Comparison of ENCODE assay signal across 15 mouse cellular contexts in genomic region chr5:72175050-72175449, GRCm38 (mm10). TPM values are rescaled to one million over a fixed set of nuclear protein-coding genes. Genes with fewer than 3 reads are reported as not detected.
DNase-seq lines count a peak whose midpoint lies in the region; ATAC-seq and TF ChIP-seq lines count a peak whose summit lies in the region.
"Had no signal": no experiment of that assay in that cellular context is flagged by ENCODE, and none has a peak within 500 bp of the region (broad histone marks: within the 10 kb centered on the region; RNA-seq: fewer than 3 reads in every experiment).

No protein-coding gene starts in this region.

- no peaks in the 10 kb centered on the region for H3K9me3 ChIP-seq in forebrain, postnatal 0 days (ENCODE audit: low read length)
- H3K9me3 ChIP-seq in forebrain, embryonic 11.5 days (ENCODE audit: control insufficient read depth, low read length) = no peaks in the 10 kb centered on the region
- no peaks in the 10 kb centered on the region for H3K9me3 ChIP-seq in neural tube, embryonic 12.5 days
- H3K9me3 ChIP-seq in limb, embryonic 12.5 days = no peaks in the 10 kb centered on the region
- no peaks in the 10 kb centered on the region for H3K9me3 ChIP-seq in neural tube, embryonic 15.5 days (replicated peaks)
- H3K9me3 ChIP-seq: embryonic facial prominence, embryonic 15.5 days had no signal

- 61% methylated on average over 4 of the region's 4 CpGs for WGBS in forebrain, postnatal 0 days
- WGBS in forebrain, embryonic 11.5 days = 61% methylated on average over 4 of the region's 4 CpGs
- WGBS in neural tube, embryonic 12.5 days = 83% methylated on average over 4 of the region's 4 CpGs
- WGBS in limb, embryonic 12.5 days = 79% methylated on average over 4 of the region's 4 CpGs
- 82% methylated on average over 4 of the region's 4 CpGs for whole genome bisulfite sequencing in neural tube, embryonic 15.5 days

- no peaks in the 10 kb centered on the region for H3K36me3 ChIP-seq in forebrain, postnatal 0 days (ENCODE audit: insufficient read depth)
- H3K36me3 ChIP-seq in forebrain, embryonic 11.5 days (ENCODE audit: control insufficient read depth, insufficient read depth, low read length) = no peaks in the 10 kb centered on the region
- no peaks in the 10 kb centered on the region for H3K36me3 ChIP-seq in neural tube, embryonic 12.5 days
- H3K36me3 ChIP-seq in limb, embryonic 12.5 days = no peaks in the 10 kb centered on the region
- no peaks in the 10 kb centered on the region for H3K36me3 ChIP-seq in neural tube, embryonic 15.5 days
- H3K36me3 ChIP-seq: embryonic facial prominence, embryonic 15.5 days had no signal

- H3K4me1 ChIP-seq in forebrain, postnatal 0 days (ENCODE audit: insufficient read depth) = 0 out of 2 replicates have a peak, but pooled peaks cover 4% of the 10 kb centered on the region
- 0 out of 2 replicates have a peak, but pooled peaks cover 3% of the 10 kb centered on the region for H3K4me1 ChIP-seq in forebrain, embryonic 11.5 days (replicated peaks; ENCODE audit: control insufficient read depth, insufficient read depth, low read length)
- H3K4me1 ChIP-seq in neural tube, embryonic 12.5 days = no peaks in the 10 kb centered on the region
- H3K4me1 ChIP-seq in limb, embryonic 12.5 days (replicated peaks) = peaks cover 10% of the 10 kb centered on the region
- H3K4me1 ChIP-seq in neural tube, embryonic 15.5 days = peaks cover 3% of the 10 kb centered on the region; the same call in 1 of the 2 replicates
- H3K4me1 ChIP-seq: embryonic facial prominence, embryonic 15.5 days had no signal

- no peaks in the 10 kb centered on the region for H3K27me3 ChIP-seq in forebrain, postnatal 0 days (ENCODE audit: insufficient read depth, low read length)
- H3K27me3 ChIP-seq in forebrain, embryonic 11.5 days (ENCODE audit: control insufficient read depth, insufficient read depth, low read length) = no peaks in the 10 kb centered on the region
- H3K27me3 ChIP-seq in neural tube, embryonic 12.5 days (replicated peaks) = no peaks in the 10 kb centered on the region
- no peaks in the 10 kb centered on the region for H3K27me3 ChIP-seq in limb, embryonic 12.5 days
- no peaks in the 10 kb centered on the region for H3K27me3 ChIP-seq in neural tube, embryonic 15.5 days (replicated peaks)
- H3K27me3 ChIP-seq: embryonic facial prominence, embryonic 15.5 days had no signal

- DNase-seq in forebrain, postnatal 0 days = no peak
- DNase-seq in forebrain, embryonic 11.5 days (ENCODE audit: low spot score) = no peak
- no peak for DNase-seq in neural tube, embryonic 10.5 days (ENCODE audit: extremely low spot score, low spot score)
- DNase-seq in thymus, adult 18-20 months = no peak
- no peak for DNase-seq in cerebellum, postnatal 25 days
- DNase-seq: adrenal gland, postnatal 14 days; cerebellum, adult 9-11 months; gastrocnemius, postnatal 36 days; kidney, adult 2 months; lung, postnatal 10 days had no signal

- TF ChIP-seq CTCF in forebrain, postnatal 0 days (IDR thresholded peaks at IDR 0.05; ENCODE audit: low read depth) = no peak

- no peak overlapping the region for H3K27ac ChIP-seq in forebrain, postnatal 0 days (ENCODE audit: low read depth, low read length)
- no peak overlapping the region for H3K27ac ChIP-seq in forebrain, embryonic 11.5 days (ENCODE audit: low read depth, low read length)
- H3K27ac ChIP-seq in neural tube, embryonic 12.5 days = no peak overlapping the region
- no peak overlapping the region for H3K27ac ChIP-seq in limb, embryonic 12.5 days
- H3K27ac ChIP-seq in neural tube, embryonic 15.5 days (replicated peaks) = no peak overlapping the region
- H3K27ac ChIP-seq: embryonic facial prominence, embryonic 15.5 days had no signal

- 0 out of 2 replicates have a peak overlapping the region, but pooled peaks have one; percentile 5 for H3K4me3 ChIP-seq in forebrain, postnatal 0 days (ENCODE audit: low read depth, low read length)
- H3K4me3 ChIP-seq in forebrain, embryonic 11.5 days (ENCODE audit: low read depth, low read length) = no peak overlapping the region
- no peak overlapping the region for H3K4me3 ChIP-seq in neural tube, embryonic 12.5 days
- no peak overlapping the region for H3K4me3 ChIP-seq in limb, embryonic 12.5 days (replicated peaks)
- H3K4me3 ChIP-seq in neural tube, embryonic 15.5 days (replicated peaks) = no peak overlapping the region
- H3K4me3 ChIP-seq: embryonic facial prominence, embryonic 15.5 days had no signal

- no peak for ATAC-seq in forebrain, postnatal 0 days
- no peak for ATAC-seq in forebrain, embryonic 11.5 days (replicated peaks; ENCODE audit: low FRiP score)
- no peak for ATAC-seq in neural tube, embryonic 12.5 days (ENCODE audit: low FRiP score, low read depth)
- ATAC-seq in limb, embryonic 12.5 days (ENCODE audit: insufficient number of reproducible peaks, insufficient read depth, low FRiP score, low TSS enrichment, low read depth) = no peak
- ATAC-seq in neural tube, embryonic 15.5 days (ENCODE audit: low FRiP score) = no peak

- no peak overlapping the region for H3K9ac ChIP-seq in forebrain, postnatal 0 days
- no peak overlapping the region for H3K9ac ChIP-seq in forebrain, embryonic 11.5 days (ENCODE audit: low read length)
- H3K9ac ChIP-seq in neural tube, embryonic 12.5 days = no peak overlapping the region
- no peak overlapping the region for H3K9ac ChIP-seq in limb, embryonic 12.5 days (replicated peaks)
- H3K9ac ChIP-seq in neural tube, embryonic 15.5 days (replicated peaks) = no peak overlapping the region
- H3K9ac ChIP-seq: embryonic facial prominence, embryonic 15.5 days had no signal

- H3K4me2 ChIP-seq in forebrain, postnatal 0 days (ENCODE audit: low read depth) = 0 out of 2 replicates have a peak overlapping the region, but pooled peaks have one; percentile 31
- no peak overlapping the region for H3K4me2 ChIP-seq in forebrain, embryonic 11.5 days (ENCODE audit: low read depth, low read length, severe bottlenecking)
- H3K4me2 ChIP-seq in neural tube, embryonic 12.5 days (replicated peaks) = peak overlapping the region; percentile 25; the same call in 1 of the 2 replicates
- H3K4me2 ChIP-seq in limb, embryonic 12.5 days = peak overlapping the region; percentile 15; the same call in 1 of the 2 replicates
- H3K4me2 ChIP-seq in neural tube, embryonic 15.5 days = peak overlapping the region; percentile 30; the same call in 1 of the 2 replicates
- H3K4me2 ChIP-seq: liver, embryonic 11.5 days had no signal

RNA-seq across cellular contexts. Expression of gene Commd8, which starts 7.1 kb away (rescaled TPM):
- 64.9 and 66.2 TPM in 2 replicates for total RNA-seq in forebrain, postnatal 0 days (2014; rRNA removed)
- 158 TPM in 2 replicates for polyA plus RNA-seq in forebrain, postnatal 0 days (2015; fragmentation: Nextera tagmentation; extraction: Ambion mirVana)
- polyA plus RNA-seq in forebrain, embryonic 11.5 days (2014; fragmentation: Nextera tagmentation; extraction: Ambion mirVana) = 146 and 170 TPM in 2 replicates
- polyA plus RNA-seq in neural tube, embryonic 12.5 days (2016; fragmentation: Nextera tagmentation; extraction: Ambion mirVana) = 148 and 158 TPM in 2 replicates
- polyA plus RNA-seq in limb, embryonic 12.5 days (2016; fragmentation: Nextera tagmentation; extraction: Ambion mirVana) = 147 and 157 TPM in 2 replicates
- polyA plus RNA-seq in neural tube, embryonic 15.5 days (2015; fragmentation: Nextera tagmentation; extraction: Ambion mirVana) = 142 and 152 TPM in 2 replicates
